Mouse (Mus musculus) cortical plate, adult 2 months (tissue): ENCODE measurements at regions not wholly inside any gene's neighbourhood (a gene's known extent, or its start where the extent isn't known, plus 50 kb on each side); places are given as distances from the start of the nearest gene placed in this dataset.

ENCODE experiments used
- CTCF ChIP-seq: fragments of 200-500 bp; IDR thresholded peaks from 2 replicates; pipeline ENCODE4 v1.5.1; 2011; ENCODE audit warnings: mild to moderate bottlenecking, control low read depth, low read length; ENCODE audit not compliant: insufficient read depth; ENCODE audit errors: extremely low read depth
- POLR2A ChIP-seq: fragments of 200-500 bp; IDR thresholded peaks from 2 replicates; pipeline ENCODE4 v1.6.1; 2011; ENCODE audit warnings: mild to moderate bottlenecking, low read length, control low read depth; ENCODE audit not compliant: insufficient read depth; ENCODE audit errors: extremely low read depth

DNA sequence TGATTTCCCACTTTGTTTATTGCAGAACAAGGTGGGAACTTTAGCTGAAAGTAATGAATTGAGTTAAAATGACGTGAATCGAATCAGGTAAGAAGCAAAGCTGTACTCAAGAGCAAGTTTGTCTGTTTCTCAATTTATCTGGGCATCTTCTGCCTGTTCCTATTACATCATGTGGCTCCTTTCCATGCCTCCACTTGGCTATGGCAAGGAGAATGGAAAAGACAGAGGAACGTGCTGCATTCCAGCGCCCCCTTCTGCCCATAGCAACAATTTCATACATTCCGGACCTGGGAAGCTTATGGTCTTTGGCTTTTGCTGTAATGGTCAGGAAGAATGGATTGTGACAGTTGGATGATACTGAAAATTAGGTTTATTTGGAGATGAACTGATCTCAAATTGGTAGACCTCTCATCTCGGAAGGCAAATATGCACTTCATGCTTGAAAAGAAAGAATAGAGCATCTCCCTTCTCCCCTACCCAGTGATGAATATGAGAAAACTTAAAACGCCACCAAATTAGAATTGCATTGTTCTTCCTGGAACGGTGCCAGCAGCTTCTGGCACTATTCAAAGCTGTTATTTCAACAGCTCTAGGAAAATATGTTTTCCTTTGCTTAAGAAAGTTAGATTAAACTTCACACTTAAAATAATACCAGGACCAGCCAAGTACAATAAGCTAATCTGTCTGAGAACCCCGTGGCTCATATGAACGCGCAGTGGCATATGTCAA lies 2639.2 kb upstream of the Gm6569 start:
- TF ChIP-seq CTCF: peak; percentile 78
- no peak for TF ChIP-seq POLR2A
